Mouse (Mus musculus) induced T-regulatory cell, adult 2 months (primary cell): Measurements from ENCODE around the gene Dgkd.

Source experiments
- DNase-seq: peaks from one replicate; pipeline ENCODE4 v3.0.0-alpha.2; 2012; ENCODE audit warnings: low read depth

Dgkd gene

DNA sequence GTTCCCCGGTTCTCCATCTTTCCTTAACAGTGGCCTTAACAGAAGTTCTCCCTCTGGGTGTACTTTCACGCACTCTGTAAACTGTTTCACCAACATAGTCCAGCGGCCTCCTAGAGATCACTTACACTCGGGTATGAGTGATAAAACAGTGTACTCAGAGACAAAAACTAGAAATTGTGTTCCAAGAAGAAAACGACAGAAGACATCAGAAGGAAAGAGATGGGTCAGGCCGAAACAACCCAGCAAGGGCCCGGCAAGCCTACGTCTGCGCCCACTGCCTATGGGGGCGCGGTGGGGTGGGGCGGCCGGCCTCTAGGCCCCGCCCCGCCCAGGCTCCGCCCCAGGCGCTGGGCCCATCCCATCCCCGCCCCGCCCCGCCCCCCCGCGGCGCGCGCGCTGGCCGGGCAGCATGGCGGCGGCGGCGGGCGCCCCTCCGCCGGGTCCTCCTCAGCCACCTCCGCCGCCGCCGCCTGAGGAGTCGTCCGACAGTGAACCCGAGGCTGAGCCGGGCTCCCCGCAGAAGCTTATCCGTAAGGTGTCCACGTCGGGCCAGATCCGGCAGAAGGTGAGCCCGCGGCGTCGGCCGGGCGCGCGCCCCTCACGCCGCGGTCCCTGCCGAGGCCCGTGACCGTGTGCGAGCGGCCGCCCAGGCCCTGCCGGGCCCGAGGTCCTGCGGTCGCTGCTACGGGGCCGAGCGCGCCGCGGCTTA lies at the start of gene Dgkd:
Dgkd (plus strand) TSS at position 396 of the 709 bp plus-strand sequence.
- DNase-seq, result peak; percentile 89

- DNase-seq, result no peak
Observed at GRCm38 (mm10) chr1:87803576-87803975, 49.5 kb upstream of the Dgkd start, which contains the start of gene Sag. Sag (plus strand) TSS chr1:87803680.

DNA sequence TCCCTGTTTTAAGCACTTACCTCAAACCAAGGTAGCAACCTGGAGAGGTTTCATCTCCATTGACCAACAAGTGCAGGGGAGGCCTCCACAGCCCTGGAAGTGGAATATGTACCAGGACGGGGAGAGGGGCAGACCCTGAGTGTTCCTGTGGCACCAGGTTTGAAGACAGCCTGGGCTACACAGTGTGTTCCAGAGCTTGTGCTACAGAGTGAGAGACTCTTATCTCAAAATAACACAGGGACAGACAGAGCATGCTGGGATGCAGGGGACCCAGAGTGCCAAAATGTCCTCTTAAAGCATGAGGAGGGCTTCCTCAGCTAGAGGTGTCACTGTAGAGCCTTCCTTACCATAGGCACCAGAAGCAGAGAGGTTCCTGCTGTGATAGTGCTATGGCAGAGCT lies 45.3 kb upstream of the Dgkd start:
- DNase-seq, result no peak

GRCm38 (mm10) chr1:87811391-87811790 lies 41.7 kb upstream of the Dgkd start:
- DNase-seq, result peak; percentile 62

GRCm38 (mm10) chr1:87812061-87812460 lies 41.0 kb upstream of the Dgkd start:
- peak; percentile 61 for DNase-seq

GRCm38 (mm10) chr1:87813155-87813554 lies 39.9 kb upstream of the Dgkd start:
- no peak for DNase-seq

GRCm38 (mm10) chr1:87813681-87814080 lies 39.4 kb upstream of the Dgkd start:
- peak; percentile 33 for DNase-seq

DNA sequence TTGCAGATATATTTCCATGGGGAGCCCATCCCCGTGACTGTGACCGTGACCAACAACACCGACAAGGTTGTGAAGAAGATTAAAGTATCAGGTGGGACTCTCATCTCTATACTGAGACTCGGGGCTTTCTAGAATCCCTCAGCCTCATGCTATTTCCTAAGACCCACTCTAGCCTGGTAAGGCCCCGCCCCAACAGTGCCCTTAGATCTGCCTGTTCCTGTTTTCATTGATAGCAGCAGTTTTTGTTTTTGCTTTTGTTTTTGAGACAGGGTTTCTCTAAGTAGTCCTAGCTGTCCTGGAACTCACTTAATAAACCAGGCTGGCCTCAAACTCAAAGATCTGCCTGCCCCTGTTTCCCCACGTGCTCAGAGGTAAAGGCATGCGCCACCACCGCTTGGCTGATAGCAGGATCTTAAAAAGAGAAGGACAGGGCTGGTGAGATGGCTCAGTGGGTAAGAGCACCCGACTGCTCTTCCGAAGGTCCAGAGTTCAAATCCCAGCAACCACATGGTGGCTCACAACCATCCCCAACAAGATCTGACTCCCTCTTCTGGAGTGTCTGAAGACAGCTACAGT lies 28.6 kb upstream of the Dgkd start:
- peak; percentile 59 for DNase-seq

GRCm38 (mm10) chr1:87825281-87825680 lies 27.8 kb upstream of the Dgkd start:
- no peak for DNase-seq

- no peak for DNase-seq
Observed at GRCm38 (mm10) chr1:87825991-87826390, 27.1 kb upstream of the Dgkd start.

- no peak for DNase-seq
Observed at GRCm38 (mm10) chr1:87826474-87826873, 26.6 kb upstream of the Dgkd start.

- DNase-seq, result peak; percentile 45
Observed at GRCm38 (mm10) chr1:87827476-87827875, 25.6 kb upstream of the Dgkd start.

- DNase-seq, result peak; percentile 91
Observed at GRCm38 (mm10) chr1:87828185-87828584, 24.9 kb upstream of the Dgkd start.

- no peak for DNase-seq
Observed at GRCm38 (mm10) chr1:87828926-87829580, 24.0 kb upstream of the Dgkd start.

GRCm38 (mm10) chr1:87829621-87830211 lies 23.4 kb upstream of the Dgkd start:
- peak; percentile 80 for DNase-seq

- DNase-seq, result no peak
Observed at GRCm38 (mm10) chr1:87836453-87836852, 16.6 kb upstream of the Dgkd start.

DNA sequence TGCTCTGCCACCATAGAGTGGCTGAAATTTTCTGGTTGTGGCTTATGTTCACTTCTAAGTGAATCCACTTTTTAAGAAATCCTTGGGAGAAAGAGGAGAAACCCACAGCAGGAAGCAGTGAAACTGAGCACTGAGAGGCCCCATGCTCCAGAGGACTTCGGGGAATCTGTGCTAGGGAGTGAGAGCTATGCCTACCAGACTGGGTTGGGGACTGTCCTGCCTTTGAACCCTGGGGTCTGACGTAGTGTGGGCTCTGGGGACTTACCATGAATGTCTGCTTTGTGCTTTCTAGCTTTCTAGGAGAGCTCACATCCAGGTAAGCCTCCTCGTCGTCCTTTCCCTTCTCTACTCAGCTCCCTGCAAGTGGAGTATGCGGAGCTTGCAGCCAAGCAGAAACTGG lies 16.1 kb upstream of the Dgkd start:
- DNase-seq, result no peak

DNA sequence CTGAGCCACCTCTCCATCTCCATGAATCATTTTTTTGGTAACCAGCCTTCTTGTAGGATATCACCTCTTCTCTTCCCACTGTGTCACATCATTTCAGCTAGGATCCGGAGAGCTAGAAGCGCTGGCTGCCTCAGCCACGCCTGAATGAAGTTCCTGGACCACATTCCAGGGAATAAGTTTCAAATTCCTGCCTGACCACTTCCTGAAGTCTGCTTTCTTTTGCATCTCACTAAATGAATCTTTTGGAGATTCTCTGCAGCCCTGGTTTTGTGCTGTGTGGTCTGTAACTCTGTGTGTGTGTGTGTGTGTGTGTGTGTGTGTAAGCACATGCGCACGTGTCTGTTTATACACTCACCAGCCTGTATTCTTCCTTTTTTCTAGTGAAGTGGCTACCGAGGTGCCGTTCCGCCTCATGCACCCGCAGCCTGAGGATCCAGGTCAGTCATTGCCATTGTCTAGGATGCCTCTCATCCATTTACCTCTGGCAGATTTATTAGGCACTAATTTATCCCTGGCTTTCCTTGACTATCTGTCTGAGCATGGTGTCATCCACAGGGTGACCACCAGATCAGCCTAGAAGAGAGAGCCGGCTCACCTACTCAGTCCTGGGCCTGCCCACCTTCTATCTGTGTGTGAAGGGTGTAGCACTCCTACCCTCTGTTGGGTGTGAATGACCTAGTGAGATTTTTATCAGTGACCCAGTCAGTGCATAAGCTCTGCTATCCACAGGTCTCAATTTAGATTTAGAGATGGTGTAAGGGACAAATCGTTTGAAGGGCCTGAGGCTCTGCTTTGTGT lies 12.5 kb upstream of the Dgkd start:
- no peak for DNase-seq

DNA sequence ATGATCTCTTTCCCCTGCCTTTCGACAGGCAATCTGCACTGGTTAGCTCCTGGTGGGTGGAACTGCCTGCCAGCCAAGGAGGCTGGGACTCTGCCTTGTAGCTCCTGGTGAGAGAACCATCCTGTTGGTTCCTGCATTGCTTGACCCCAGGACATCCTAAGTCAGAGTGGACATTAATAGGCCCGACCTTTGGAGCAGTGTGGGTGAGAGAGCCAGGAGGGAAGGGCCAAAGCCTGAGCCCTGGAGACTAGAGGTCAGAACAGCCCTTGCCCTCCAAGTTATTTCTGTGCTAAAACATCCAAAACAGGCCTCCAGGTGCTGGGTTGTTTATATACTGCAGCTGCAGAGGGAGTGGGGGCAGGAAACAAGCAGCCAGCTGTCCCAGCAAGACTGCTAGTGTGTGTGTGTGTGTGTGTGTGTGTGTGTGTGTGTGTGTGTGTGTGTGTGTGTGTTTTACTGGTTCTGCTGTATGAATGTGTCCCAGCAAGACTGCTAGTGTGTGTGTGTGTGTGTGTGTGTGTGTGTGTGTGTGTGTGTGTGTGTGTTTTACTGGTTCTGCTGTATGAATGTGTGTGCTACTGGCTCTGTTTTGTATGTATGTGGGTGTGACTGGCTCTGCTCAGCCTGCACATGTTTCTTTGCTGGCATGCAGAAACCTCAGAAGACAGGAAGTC lies 6.1 kb upstream of the Dgkd start:
- peak; percentile 79 for DNase-seq

DNA sequence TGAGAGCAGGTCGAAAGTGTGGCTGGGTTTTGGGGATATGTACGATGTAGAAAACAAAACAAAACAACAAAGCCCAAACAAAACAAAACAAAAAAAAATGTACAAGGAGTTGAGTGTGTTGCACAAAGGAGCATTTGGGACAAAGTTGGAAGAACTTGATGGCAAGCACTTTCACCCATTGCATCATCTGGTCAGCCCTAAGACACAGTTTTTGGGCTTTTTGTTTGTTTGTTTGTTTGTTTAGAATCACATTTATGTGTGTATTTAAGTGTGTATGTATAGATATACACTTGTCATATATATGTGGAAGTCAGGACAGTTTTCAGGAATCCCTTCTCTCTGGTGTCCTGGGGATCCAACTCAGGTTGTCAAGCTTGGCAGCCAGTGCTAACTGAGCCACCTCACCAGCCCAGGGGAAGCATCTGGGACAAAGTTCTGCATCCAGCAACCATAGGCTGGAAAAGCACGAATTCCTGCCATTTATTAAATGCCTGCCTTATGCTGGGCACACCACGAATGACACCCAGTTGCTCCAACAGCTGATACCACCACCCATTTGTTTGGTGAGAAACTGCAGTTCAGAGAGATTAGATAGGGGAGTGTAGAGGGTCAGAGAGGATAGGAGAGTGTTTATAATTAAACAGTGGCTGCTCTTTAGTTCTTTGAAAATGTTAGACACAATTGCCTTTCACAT lies 5.5 kb upstream of the Dgkd start:
- DNase-seq, result no peak
